Mouse (Mus musculus) liver, embryonic 11.5 days (tissue): ENCODE measurements around the gene BC034090. TPM values are rescaled to one million over a fixed set of nuclear protein-coding genes. Genes with fewer than 3 reads are reported as not detected.

ENCODE experiments used
- ATAC-seq: fragments of 200-750 bp; cut with Nextera tagmentation; replicated peaks from 2 replicates; pipeline ENCODE4 v1.8.0; 2017; ENCODE audit warnings: moderate number of reproducible peaks, mild to moderate bottlenecking, moderate TSS enrichment, moderate library complexity; ENCODE audit not compliant: low FRiP score
- DNase-seq: peaks from one replicate; pipeline ENCODE4 v3.0.0-alpha.2; 2017; ENCODE audit warnings: low spot score
- H3K27ac ChIP-seq: fragments of 300-500 bp; sonication (generic); 2 replicates; pipeline ENCODE4 v1.5.1; 2014; ENCODE audit warnings: mild to moderate bottlenecking, low read depth, low read length, control low read depth
- H3K27me3 ChIP-seq: fragments of 300-500 bp; sonication (generic); replicated peaks from 2 replicates; pipeline ENCODE4 v1.6.1; 2014; ENCODE audit warnings: low read length, mixed read lengths; ENCODE audit not compliant: control insufficient read depth, insufficient read depth
- H3K36me3 ChIP-seq: fragments of 300-500 bp; sonication (generic); 2 replicates; pipeline ENCODE4 v1.6.1; 2014; ENCODE audit warnings: mild to moderate bottlenecking, low read length, moderate library complexity, mixed read lengths; ENCODE audit not compliant: control insufficient read depth, insufficient read depth
- H3K4me1 ChIP-seq: fragments of 300-500 bp; sonication (generic); replicated peaks from 2 replicates; pipeline ENCODE4 v1.6.1; 2014; ENCODE audit warnings: low read length, mixed read lengths; ENCODE audit not compliant: control insufficient read depth, insufficient read depth
- H3K4me2 ChIP-seq: fragments of 300-500 bp; sonication (generic); 2 replicates; pipeline ENCODE4 v1.6.1; 2014; ENCODE audit warnings: mild to moderate bottlenecking, control low read depth, moderate library complexity
- H3K4me3 ChIP-seq: fragments of 300-500 bp; sonication (generic); 2 replicates; pipeline ENCODE4 v1.5.1; 2014; ENCODE audit warnings: low read depth, low read length, control low read depth
- H3K9ac ChIP-seq: fragments of 300-500 bp; sonication (generic); 2 replicates; pipeline ENCODE4 v1.6.1; 2014; ENCODE audit warnings: low read depth, low read length, control low read depth
- H3K9me3 ChIP-seq: fragments of 300-500 bp; sonication (generic); 2 replicates; pipeline ENCODE4 v1.6.1; 2016; ENCODE audit warnings: low read length, inconsistent platforms, mixed read lengths; ENCODE audit not compliant: control insufficient read depth
- WGBS: fragments of 180-500 bp; shearing (Covaris S2); extraction: QIAGEN DNeasy Blood & Tissue Kit; methylation state at CpG from one replicate; pipeline ENCODE4 v1.1.7; 2014; 5-methylcytosine and 5-hydroxymethylcytosine counted together
- polyA plus RNA-seq: library from polyadenylated mRNA; unstranded; fragments of >200 nt; fragmentation: Nextera tagmentation; extraction: Ambion mirVana; gene quantifications from 2 replicates; pipeline ENCODE4 v1.2.1, GENCODE M21; 2014

The BC034090 gene
- polyA plus RNA-seq, 1 experiment from 2014 or later, result 1.8 TPM

GRCm38 (mm10) chr1:155215066-155215764 is 29.0 kb downstream of the BC034090 start:
- DNase-seq (no peak), ATAC-seq (no peak)
- no peak overlapping the region for H3K4me3 ChIP-seq
- no peaks in the 10 kb centered on the region for H3K27me3 ChIP-seq
- H3K4me2 ChIP-seq, result no peak overlapping the region
- H3K9me3 ChIP-seq, result no peaks in the 10 kb centered on the region
- WGBS, result 42% methylated on average over 9 of the region's 9 CpGs
- H3K4me1 ChIP-seq, result peaks cover 24% of the 10 kb centered on the region; the same call in 1 of the 2 replicates
- H3K36me3 ChIP-seq, result no peaks in the 10 kb centered on the region
- H3K9ac ChIP-seq, result no peak overlapping the region
- H3K27ac ChIP-seq, result no peak overlapping the region

- H3K4me3 ChIP-seq, result no peak overlapping the region
- H3K27ac ChIP-seq, result no peak overlapping the region
- H3K9ac ChIP-seq, result no peak overlapping the region
- no peaks in the 10 kb centered on the region for H3K9me3 ChIP-seq
- H3K4me2 ChIP-seq, result no peak overlapping the region
- no peak for ATAC-seq
- DNase-seq, result no peak
- WGBS, result 81% methylated on average over 7 of the region's 7 CpGs
- peaks cover 24% of the 10 kb centered on the region; the same call in 1 of the 2 replicates for H3K4me1 ChIP-seq
- H3K36me3 ChIP-seq, result no peaks in the 10 kb centered on the region
- no peaks in the 10 kb centered on the region for H3K27me3 ChIP-seq
Observed at GRCm38 (mm10) chr1:155213912-155214311, 30.3 kb downstream of the BC034090 start.

GRCm38 (mm10) chr1:155212936-155213774 is 31.1 kb downstream of the BC034090 start:
- Histone ChIP-seq H3K4me1 (peaks cover 24% of the 10 kb centered on the region; the same call in 1 of the 2 replicates), H3K9ac (no peak overlapping the region)

GRCm38 (mm10) chr1:155212493-155212892 is 31.8 kb downstream of the BC034090 start:
- 51% methylated on average over 6 of the region's 6 CpGs for WGBS
- DNase-seq, result no peak
- Histone ChIP-seq H3K9ac (no peak overlapping the region), H3K27ac (no peak overlapping the region; the same call in 1 of the 2 replicates), H3K4me1 (peaks cover 24% of the 10 kb centered on the region; the same call in 1 of the 2 replicates), H3K27me3 (no peaks in the 10 kb centered on the region), H3K9me3 (no peaks in the 10 kb centered on the region), H3K4me3 (no peak overlapping the region), H3K36me3 (peaks cover 2% of the 10 kb centered on the region; the same call in 1 of the 2 replicates), H3K4me2 (no peak overlapping the region)
- ATAC-seq, result peak; percentile 35; the same call in 1 of the 2 replicates

More at GRCm38 (mm10) chr1:155212936-155213774, 31.1 kb downstream of the BC034090 start:
- ATAC-seq (no peak), DNase-seq (no peak)
- Histone ChIP-seq H3K9me3 (no peaks in the 10 kb centered on the region), H3K4me2 (no peak overlapping the region), H3K36me3 (no peaks in the 10 kb centered on the region), H3K27ac (no peak overlapping the region), H3K4me3 (no peak overlapping the region), H3K27me3 (no peaks in the 10 kb centered on the region)
- WGBS, result 49% methylated on average over 18 of the region's 18 CpGs

- H3K4me2 ChIP-seq, result no peak overlapping the region
- no peaks in the 10 kb centered on the region for H3K27me3 ChIP-seq
- 58% methylated on average over 4 of the region's 4 CpGs for WGBS
- peaks cover 2% of the 10 kb centered on the region; the same call in 1 of the 2 replicates for H3K36me3 ChIP-seq
- DNase-seq, result no peak
- no peak for ATAC-seq
- peaks cover 24% of the 10 kb centered on the region; the same call in 1 of the 2 replicates for H3K4me1 ChIP-seq
- no peaks in the 10 kb centered on the region for H3K9me3 ChIP-seq
- no peak overlapping the region for H3K4me3 ChIP-seq
- H3K9ac ChIP-seq, result 0 out of 2 replicates have a peak overlapping the region, but pooled peaks have one; percentile 34
- no peak overlapping the region; the same call in 1 of the 2 replicates for H3K27ac ChIP-seq
Observed at GRCm38 (mm10) chr1:155212081-155212480, 32.2 kb downstream of the BC034090 start.

- WGBS, result 39% methylated on average over 7 of the region's 7 CpGs
- DNase-seq (no peak), ATAC-seq (no peak)
- no peak overlapping the region for H3K4me2 ChIP-seq
- H3K9ac ChIP-seq, result no peak overlapping the region
- H3K4me3 ChIP-seq, result no peak overlapping the region
- peaks cover 2% of the 10 kb centered on the region; the same call in 1 of the 2 replicates for H3K36me3 ChIP-seq
- H3K27ac ChIP-seq, result no peak overlapping the region
- H3K4me1 ChIP-seq, result peaks cover 24% of the 10 kb centered on the region; the same call in 1 of the 2 replicates
- no peaks in the 10 kb centered on the region for H3K27me3 ChIP-seq
- H3K9me3 ChIP-seq, result no peaks in the 10 kb centered on the region
Observed at GRCm38 (mm10) chr1:155211017-155211416, 33.2 kb downstream of the BC034090 start.

GRCm38 (mm10) chr1:155210011-155210763 is 34.1 kb downstream of the BC034090 start:
- H3K4me2 ChIP-seq, result no peak overlapping the region
- 74% methylated on average over 11 of the region's 11 CpGs for WGBS
- no peak overlapping the region for H3K9ac ChIP-seq
- no peaks in the 10 kb centered on the region for H3K27me3 ChIP-seq
- H3K4me3 ChIP-seq, result no peak overlapping the region
- DNase-seq (no peak), ATAC-seq (no peak)
- no peak overlapping the region for H3K27ac ChIP-seq
- H3K4me1 ChIP-seq, result peaks cover 20% of the 10 kb centered on the region; the same call in 1 of the 2 replicates
- H3K36me3 ChIP-seq, result peaks cover 2% of the 10 kb centered on the region; the same call in 1 of the 2 replicates
- no peaks in the 10 kb centered on the region for H3K9me3 ChIP-seq

GRCm38 (mm10) chr1:155207859-155208258 is 36.4 kb downstream of the BC034090 start:
- H3K36me3 ChIP-seq, result peaks cover 2% of the 10 kb centered on the region; the same call in 1 of the 2 replicates
- no peak overlapping the region for H3K4me2 ChIP-seq
- H3K4me1 ChIP-seq, result peaks cover 10% of the 10 kb centered on the region; the same call in 1 of the 2 replicates
- no peak for DNase-seq
- no peaks in the 10 kb centered on the region for H3K27me3 ChIP-seq
- no peak overlapping the region for H3K9ac ChIP-seq
- 79% methylated on average over 3 of the region's 3 CpGs for WGBS
- no peaks in the 10 kb centered on the region for H3K9me3 ChIP-seq
- ATAC-seq, result no peak
- H3K27ac ChIP-seq, result no peak overlapping the region
- H3K4me3 ChIP-seq, result no peak overlapping the region
